Mouse (Mus musculus) MEL (cell line): ENCODE results near the gene Ofcc1. TPM values are rescaled to one million over a fixed set of nuclear protein-coding genes. Genes with fewer than 3 reads are reported as not detected.

ENCODE experiments used
- DNase-seq: peaks from one replicate; pipeline ENCODE4 v3.0.0; 2011; ENCODE audit warnings: low read depth, low spot score
- H3K27ac ChIP-seq: 2 replicates; pipeline ENCODE4 v1.5.1; 2012; ENCODE audit warnings: low read depth, mild to moderate bottlenecking, control low read depth, low read length, moderate library complexity; ENCODE audit not compliant: control insufficient read depth
- H3K27me3 ChIP-seq, 2 experiments: fragments of 150-350 bp in 1 of 2; sonication (generic) in 1 of 2; 2 replicates each; pipeline ENCODE4 v1.6.1; 2012; ENCODE audit warnings: low read length in 2 of 2, mild to moderate bottlenecking in 2 of 2, improper control_type of control experiment in 1 of 2, moderate library complexity in 1 of 2; ENCODE audit not compliant: insufficient read depth in 2 of 2, control insufficient read depth in 1 of 2
- H3K36me3 ChIP-seq, 2 experiments: 2 replicates each; pipeline ENCODE4 v1.6.1; 2012 to 2014; ENCODE audit warnings: low read length in 2 of 2, improper control_type of control experiment in 1 of 2, inconsistent platforms in 1 of 2, mild to moderate bottlenecking in 1 of 2; ENCODE audit not compliant: insufficient read depth in 2 of 2, control insufficient read depth in 1 of 2
- H3K4me1 ChIP-seq, 2 experiments: fragments of 150-350 bp in 1 of 2; sonication (generic) in 1 of 2; 2 replicates each; pipeline ENCODE4 v1.6.1; 2012; ENCODE audit warnings: low read length in 2 of 2, improper control_type of control experiment in 1 of 2, mild to moderate bottlenecking in 1 of 2; ENCODE audit not compliant: insufficient read depth in 2 of 2, control insufficient read depth in 1 of 2
- H3K4me3 ChIP-seq, 2 experiments: fragments of 150-350 bp in 1 of 2; sonication (generic) in 1 of 2; 2 replicates each; pipeline ENCODE4 v1.5.1; 2012; ENCODE audit warnings: low read depth in 2 of 2, low read length in 2 of 2, mild to moderate bottlenecking in 2 of 2, moderate library complexity in 2 of 2, control low read depth in 1 of 2, improper control_type of control experiment in 1 of 2; ENCODE audit not compliant: control insufficient read depth in 1 of 2, insufficient read depth in 1 of 2
- H3K79me2 ChIP-seq: 2 replicates; pipeline ENCODE4 v1.6.1; 2012; ENCODE audit warnings: mild to moderate bottlenecking, low read length, moderate library complexity; ENCODE audit not compliant: control insufficient read depth, poor library complexity, insufficient read depth
- H3K9ac ChIP-seq: 2 replicates; pipeline ENCODE4 v1.6.1; 2012; ENCODE audit warnings: low read depth, mild to moderate bottlenecking, control low read depth, low read length, moderate library complexity; ENCODE audit not compliant: control insufficient read depth, poor library complexity, severe bottlenecking
- H3K9me3 ChIP-seq: fragments of 150-350 bp; sonication (generic); replicated peaks from 2 replicates; pipeline ENCODE4 v1.6.1; 2012; ENCODE audit warnings: mild to moderate bottlenecking, low read length, improper control_type of control experiment, moderate library complexity; ENCODE audit not compliant: insufficient read depth
- CHD1 ChIP-seq: IDR thresholded peaks from 2 replicates; pipeline ENCODE4 v1.6.1; 2012; ENCODE audit warnings: low read depth, mild to moderate bottlenecking, inconsistent platforms, low read length, improper control_type of control experiment
- CHD2 ChIP-seq: IDR thresholded peaks from 2 replicates; pipeline ENCODE4 v1.6.1; 2011; ENCODE audit warnings: low read length, improper control_type of control experiment
- ELF1 ChIP-seq: IDR thresholded peaks from 2 replicates; pipeline ENCODE4 v1.6.1; 2014; ENCODE audit warnings: low read depth, mild to moderate bottlenecking, inconsistent platforms, low read length, improper control_type of control experiment, moderate library complexity
- EP300 ChIP-seq, 2 experiments: IDR thresholded peaks; 2 replicates each; pipeline ENCODE4 v1.6.1; 2011; ENCODE audit warnings: improper control_type of control experiment in 2 of 2, low read length in 2 of 2, low read depth in 1 of 2, mild to moderate bottlenecking in 1 of 2
- GABPA ChIP-seq: IDR thresholded peaks from 2 replicates; pipeline ENCODE4 v1.6.1; 2012; ENCODE audit warnings: low read depth, mild to moderate bottlenecking, inconsistent platforms, low read length, improper control_type of control experiment, moderate library complexity
- GATA1 ChIP-seq: IDR thresholded peaks from 2 replicates; pipeline ENCODE4 v1.6.1; 2011; ENCODE audit warnings: low read depth, low read length, improper control_type of control experiment
- HCFC1 ChIP-seq: IDR thresholded peaks from 2 replicates; pipeline ENCODE4 v1.6.1; 2012; ENCODE audit warnings: low read depth, mild to moderate bottlenecking, inconsistent platforms, low read length, improper control_type of control experiment, moderate library complexity
- JUND ChIP-seq: IDR thresholded peaks from 2 replicates; pipeline ENCODE4 v1.6.1; 2011; ENCODE audit warnings: low read depth, mild to moderate bottlenecking, improper control_type of control experiment, low read length
- MAFK ChIP-seq: IDR thresholded peaks from 2 replicates; pipeline ENCODE4 v1.6.1; 2011; ENCODE audit warnings: low read depth, mild to moderate bottlenecking, low read length, improper control_type of control experiment, borderline replicate concordance
- MAX ChIP-seq: IDR thresholded peaks from 2 replicates; pipeline ENCODE4 v1.6.1; 2011; ENCODE audit warnings: low read length, improper control_type of control experiment
- MAZ ChIP-seq: IDR thresholded peaks from 2 replicates; pipeline ENCODE4 v1.6.1; 2012; ENCODE audit warnings: low read depth, mild to moderate bottlenecking, inconsistent platforms, low read length, improper control_type of control experiment
- MEF2A ChIP-seq: IDR thresholded peaks from 2 replicates; pipeline ENCODE4 v1.6.1; 2014; ENCODE audit warnings: low read depth, mild to moderate bottlenecking, inconsistent platforms, low read length, improper control_type of control experiment; ENCODE audit not compliant: poor library complexity, insufficient replicate concordance, severe bottlenecking; ENCODE audit errors: extremely low read depth
- MYB ChIP-seq: IDR thresholded peaks from 2 replicates; pipeline ENCODE4 v1.6.1; 2011; ENCODE audit warnings: mild to moderate bottlenecking, low read depth, low read length, improper control_type of control experiment
- NELFE ChIP-seq: IDR thresholded peaks from 2 replicates; pipeline ENCODE4 v1.6.1; 2011; ENCODE audit warnings: low read depth, low read length, improper control_type of control experiment
- NRF1 ChIP-seq: IDR thresholded peaks from 2 replicates; pipeline ENCODE4 v1.6.1; 2014; ENCODE audit warnings: low read depth, mild to moderate bottlenecking, inconsistent platforms, low read length, improper control_type of control experiment, moderate library complexity; ENCODE audit not compliant: poor library complexity, insufficient read depth, severe bottlenecking
- POLR2AphosphoS2 ChIP-seq: IDR thresholded peaks from 2 replicates; pipeline ENCODE4 v1.6.1; 2011; ENCODE audit warnings: low read length, improper control_type of control experiment
- POLR2AphosphoS5 ChIP-seq: IDR thresholded peaks from 2 replicates; pipeline ENCODE4 v1.6.1; 2012; ENCODE audit warnings: low read depth, borderline replicate concordance, mild to moderate bottlenecking, inconsistent platforms, low read length, moderate library complexity, mixed read lengths
- RAD21 ChIP-seq: IDR thresholded peaks from 2 replicates; pipeline ENCODE4 v1.6.1; 2011; ENCODE audit warnings: mild to moderate bottlenecking, low read depth, low read length, improper control_type of control experiment
- RCOR1 ChIP-seq: IDR thresholded peaks from 2 replicates; pipeline ENCODE4 v1.6.1; 2012; ENCODE audit warnings: low read depth, mild to moderate bottlenecking, inconsistent platforms, low read length, improper control_type of control experiment
- SIN3A ChIP-seq: IDR thresholded peaks from 2 replicates; pipeline ENCODE4 v1.6.1; 2012; ENCODE audit warnings: low read length, improper control_type of control experiment, inconsistent platforms
- SMC3 ChIP-seq: IDR thresholded peaks from 2 replicates; pipeline ENCODE4 v1.6.1; 2011; ENCODE audit warnings: low read depth, low read length, improper control_type of control experiment
- TAL1 ChIP-seq: IDR thresholded peaks from 2 replicates; pipeline ENCODE4 v1.6.1; 2012; ENCODE audit warnings: mild to moderate bottlenecking, inconsistent platforms, low read length, moderate library complexity, mixed read lengths
- USF1 ChIP-seq: IDR thresholded peaks from 2 replicates; pipeline ENCODE4 v1.6.1; 2014; ENCODE audit warnings: low read depth, mild to moderate bottlenecking, inconsistent platforms, low read length, improper control_type of control experiment, moderate library complexity
- USF2 ChIP-seq, 2 experiments: IDR thresholded peaks; 2 replicates each; pipeline ENCODE4 v1.6.1; 2011 to 2012; ENCODE audit warnings: improper control_type of control experiment in 2 of 2, low read length in 2 of 2, borderline replicate concordance in 1 of 2, inconsistent platforms in 1 of 2, low read depth in 1 of 2, mild to moderate bottlenecking in 1 of 2; ENCODE audit not compliant: insufficient read depth in 1 of 2
- ZKSCAN1 ChIP-seq: IDR thresholded peaks from 2 replicates; pipeline ENCODE4 v1.6.1; 2012; ENCODE audit warnings: low read depth, mild to moderate bottlenecking, inconsistent platforms, low read length, improper control_type of control experiment, moderate library complexity
- ZMIZ1 ChIP-seq: IDR thresholded peaks from 2 replicates; pipeline ENCODE4 v1.6.1; 2012; ENCODE audit warnings: low read depth, mild to moderate bottlenecking, inconsistent platforms, low read length, improper control_type of control experiment, moderate library complexity
- polyA plus RNA-seq, 2 experiments: library from polyadenylated mRNA; stranded (reverse) in 1 of 2; unstranded in 1 of 2; fragments of >175 nt in 1 of 2; fragments of >200 nt in 1 of 2; gene quantifications; 2 replicates each; pipeline versions ENCODE4 v1.2.1 to v1.2.4; 2012; ENCODE audit warnings: low replicate concordance in 2 of 2, low read depth in 1 of 2; ENCODE audit not compliant: insufficient read length in 2 of 2, insufficient read depth in 1 of 2, missing spikeins in 1 of 2
- total RNA-seq: library from RNA; depleted of rRNA; stranded (reverse); fragments of 300-350 nt; gene quantifications from 2 replicates; pipeline ENCODE4 v1.2.3, GENCODE M21; 2012

Gene Ofcc1
- total and polyA plus RNA-seq, 3 experiments = not detected

GRCm38 (mm10) chr13:40236356-40236755 lies 124.9 kb downstream of the Ofcc1 start:
- no peak overlapping the region for H3K4me3 ChIP-seq
- no peak overlapping the region for H3K27ac ChIP-seq
- H3K9me3 ChIP-seq = no peaks in the 10 kb centered on the region
- DNase-seq = no peak
- no peaks in the 10 kb centered on the region for H3K36me3 ChIP-seq
- no peak for TF ChIP-seq USF1
- TF ChIP-seq JUND = no peak
- TF ChIP-seq EP300 (IDR thresholded peaks at IDR 0.05; ENCODE audit: low read depth in 1 of 2, low read length in 2 of 2) = no peak
- TF ChIP-seq ZKSCAN1 = no peak
- TF ChIP-seq NELFE = no peak
- no peak for TF ChIP-seq RAD21
- TF ChIP-seq GATA1 = no peak
- TF ChIP-seq POLR2AphosphoS5 = no peak
- TF ChIP-seq TAL1 = no peak
- TF ChIP-seq POLR2AphosphoS2 = no peak
- TF ChIP-seq RCOR1 = no peak
- no peak for TF ChIP-seq HCFC1
- TF ChIP-seq GABPA = no peak
- no peak for TF ChIP-seq USF2 (IDR thresholded peaks at IDR 0.05; ENCODE audit: borderline replicate concordance in 1 of 2, insufficient read depth in 1 of 2, low read depth in 1 of 2, low read length in 2 of 2)
- no peak for TF ChIP-seq MAFK
- no peak for TF ChIP-seq ZMIZ1
- TF ChIP-seq ELF1 = no peak
- no peak for TF ChIP-seq MAZ
- no peak for TF ChIP-seq SIN3A
- H3K9ac ChIP-seq = no peak overlapping the region
- H3K79me2 ChIP-seq = no peaks in the 10 kb centered on the region
- no peaks in the 10 kb centered on the region for H3K27me3 ChIP-seq
- H3K4me1 ChIP-seq = no peaks in the 10 kb centered on the region

GRCm38 (mm10) chr13:40208314-40208713 lies 152.9 kb downstream of the Ofcc1 start:
- no peaks in the 10 kb centered on the region for H3K36me3 ChIP-seq
- TF ChIP-seq MAZ (no peak), SIN3A (no peak), ELF1 (no peak), RCOR1 (no peak), SMC3 (no peak), MAFK (no peak), ZKSCAN1 (no peak), NRF1 (no peak), GATA1 (no peak), JUND (no peak), MAX (no peak), CHD2 (no peak), MEF2A (no peak), RAD21 (no peak), MYB (no peak), POLR2AphosphoS2 (no peak), CHD1 (no peak), HCFC1 (no peak)
- H3K9me3 ChIP-seq = no peaks in the 10 kb centered on the region
- no peaks in the 10 kb centered on the region for H3K27me3 ChIP-seq
- H3K27ac ChIP-seq = no peak overlapping the region
- no peaks in the 10 kb centered on the region for H3K4me1 ChIP-seq
- no peak overlapping the region for H3K9ac ChIP-seq
- H3K79me2 ChIP-seq = no peaks in the 10 kb centered on the region
- no peak overlapping the region for H3K4me3 ChIP-seq
- DNase-seq = no peak
